Mouse (Mus musculus) thymus, postnatal 36 days (tissue): ENCODE measurements around the gene En1.

ENCODE experiments used
- DNase-seq, 2 experiments: peaks; one replicate each; pipeline ENCODE4 v3.0.0; 2022; ENCODE audit warnings: mixed read lengths in 2 of 2

Gene En1

DNA sequence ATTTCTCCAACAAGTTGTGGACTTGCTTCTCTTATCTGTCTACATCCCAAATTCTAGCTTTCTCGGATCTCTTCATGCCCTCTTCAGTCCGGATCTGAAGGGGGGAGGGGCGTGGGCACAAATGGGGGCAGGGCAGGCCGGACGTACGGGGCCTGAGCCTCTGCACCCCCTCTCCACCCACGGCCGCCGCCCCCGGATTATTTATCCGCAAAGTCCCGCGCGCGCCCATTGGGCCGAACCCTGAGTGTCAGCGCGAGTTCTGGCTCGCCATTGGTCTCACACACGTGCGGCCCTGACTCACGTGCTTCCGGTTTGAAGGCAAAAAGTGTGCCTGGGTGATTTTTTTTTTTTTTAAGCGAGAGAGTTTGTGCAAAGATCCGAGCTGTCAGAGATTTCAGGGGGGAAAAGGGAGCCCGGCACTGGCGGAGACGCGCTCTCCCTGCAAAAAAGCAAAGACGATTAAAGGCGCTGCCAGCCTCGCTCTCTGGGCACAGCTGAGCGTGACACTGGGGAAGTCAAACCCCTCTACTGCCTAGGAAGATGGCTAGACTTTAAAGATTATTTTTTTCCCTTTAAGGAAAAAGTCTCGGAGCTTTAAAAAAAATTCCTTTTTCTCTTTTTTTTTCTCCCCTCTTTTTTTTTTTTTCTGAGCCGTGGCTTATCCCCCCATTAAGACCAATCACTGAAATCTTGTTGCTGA is at the start of gene En1:
TSS of gene En1 (plus strand) at position 388 of the 700 bp plus-strand sequence.
- no peak for DNase-seq

DNA sequence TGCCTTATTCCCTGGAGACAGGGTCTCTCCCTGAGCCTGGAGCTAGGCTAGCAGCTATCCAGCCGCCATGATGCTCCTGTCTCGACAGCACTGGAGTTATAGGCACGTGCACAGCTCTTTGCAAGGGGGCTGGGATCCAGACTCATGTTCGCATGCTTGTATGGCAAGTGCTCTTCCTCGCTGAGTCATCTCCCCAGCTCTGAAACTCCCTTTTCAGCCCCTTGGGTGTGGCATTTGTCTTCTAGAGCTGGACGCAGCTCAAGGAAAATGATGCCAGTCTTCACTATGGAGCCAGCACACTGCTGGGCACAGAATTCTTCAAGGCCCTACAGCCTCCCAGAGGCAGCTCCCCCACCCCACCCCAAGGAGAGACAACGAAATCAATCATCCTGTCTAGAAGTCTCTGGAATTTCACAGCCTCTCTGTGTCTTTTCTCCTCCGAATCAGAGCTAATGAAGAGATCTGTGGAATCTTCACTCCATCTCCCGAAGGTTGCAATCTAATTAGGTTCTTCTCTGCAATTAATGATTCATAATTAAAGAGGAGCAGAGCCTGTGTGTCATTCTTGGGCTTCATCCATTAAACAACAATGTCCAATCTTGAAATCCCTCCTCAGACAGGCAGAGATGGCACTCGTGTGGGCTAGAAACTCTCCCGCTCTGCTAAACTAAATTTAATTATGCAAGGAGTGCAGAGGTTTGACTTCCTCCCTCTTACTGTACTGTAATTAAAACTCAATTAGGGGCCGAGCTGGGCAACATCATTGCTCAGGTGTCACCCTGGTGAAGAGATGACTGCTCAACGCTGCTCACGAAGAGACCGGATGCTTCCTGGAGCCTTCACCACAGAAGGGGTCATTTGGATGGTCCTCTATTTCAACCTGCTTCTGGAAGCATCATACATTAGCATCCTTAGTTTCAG is 45.0 kb upstream of the En1 start:
- no peak for DNase-seq

GRCm38 (mm10) chr1:120558341-120559285 is 43.6 kb upstream of the En1 start:
- DNase-seq: no peak

DNA sequence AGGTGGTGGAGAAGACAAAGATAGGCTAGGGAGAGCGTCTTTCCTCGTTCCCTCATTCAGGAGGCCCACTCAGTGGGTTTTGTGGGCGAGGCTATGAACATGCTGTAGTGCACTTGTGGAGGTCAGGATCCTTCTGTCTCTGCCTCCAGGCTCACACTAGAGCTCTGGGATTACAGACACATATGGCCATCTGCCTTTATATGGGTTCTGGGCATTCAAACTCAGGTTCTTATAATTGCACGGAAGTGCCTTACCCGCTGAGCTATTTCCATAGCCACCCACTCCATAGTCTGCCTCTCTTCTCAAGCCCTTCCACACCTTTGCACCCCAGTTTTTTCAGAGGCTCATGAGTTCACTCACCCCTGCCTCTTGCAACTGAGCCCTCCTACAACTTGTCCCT is 42.3 kb upstream of the En1 start:
- no peak for DNase-seq

GRCm38 (mm10) chr1:120581306-120581705 is 20.9 kb upstream of the En1 start:
- no peak for DNase-seq

DNA sequence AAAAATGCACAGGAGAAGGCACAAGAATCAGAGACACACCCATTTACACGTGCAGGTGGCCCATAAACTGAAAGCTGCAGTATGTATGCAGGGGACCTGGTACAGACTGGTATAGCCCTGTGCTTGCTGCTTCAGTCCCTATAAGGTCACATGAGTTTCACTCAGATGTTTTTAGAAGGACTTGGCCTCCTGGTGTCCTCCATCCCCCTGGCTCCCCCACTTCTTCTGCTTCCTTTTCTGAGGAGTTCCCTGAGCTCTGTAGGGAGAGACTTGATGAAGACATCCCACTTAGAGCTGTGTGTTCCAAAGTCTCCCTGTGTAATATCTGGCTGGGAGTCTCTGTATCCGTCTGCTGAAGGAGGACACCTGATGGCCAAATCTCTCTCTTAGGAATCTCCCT is 16.7 kb upstream of the En1 start:
- no peak for DNase-seq

GRCm38 (mm10) chr1:120586500-120587110 is 15.6 kb upstream of the En1 start:
- peak; percentile 16 to 29 for DNase-seq

GRCm38 (mm10) chr1:120587431-120587830 is 14.8 kb upstream of the En1 start:
- no peak for DNase-seq

- no peak for DNase-seq
These were observed 14.3 kb upstream of the En1 start for GRCm38 (mm10) chr1:120587960-120588359.

- DNase-seq: no peak
These were observed 13.7 kb upstream of the En1 start for GRCm38 (mm10) chr1:120588362-120589027.

DNA sequence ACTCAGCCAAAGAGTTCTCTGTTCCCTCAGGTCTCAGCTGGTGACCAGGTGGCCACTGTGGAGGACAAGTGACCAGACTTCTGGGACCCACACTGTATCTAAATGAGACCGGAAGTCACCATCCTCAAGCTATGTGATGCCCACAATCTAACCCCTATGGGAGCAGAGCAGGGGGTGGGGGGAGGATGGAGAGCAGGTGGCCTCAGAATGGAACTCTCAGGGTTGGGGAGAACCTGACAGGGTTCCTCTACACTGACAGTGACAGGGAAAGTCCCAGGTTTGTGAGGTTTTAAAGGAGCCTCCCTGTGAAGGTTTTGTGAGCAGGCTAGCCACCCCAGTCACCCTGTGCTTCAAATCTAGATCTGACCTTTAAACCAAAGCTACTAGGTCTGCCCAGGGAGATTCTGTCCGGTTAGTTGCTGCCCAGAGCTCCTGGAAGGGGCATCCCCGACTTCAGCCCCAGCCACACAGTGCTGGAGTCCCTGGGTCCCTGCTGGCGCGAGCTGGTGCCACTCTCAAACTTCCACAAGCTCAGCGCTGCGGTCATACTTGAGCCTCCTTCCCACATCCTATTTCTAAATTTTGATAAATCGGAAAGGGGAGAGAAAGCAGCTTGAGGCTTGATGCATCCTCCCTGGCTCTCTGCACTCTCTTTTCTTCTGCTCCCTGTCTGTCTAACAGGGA is 8.8 kb upstream of the En1 start:
- DNase-seq: no peak

DNA sequence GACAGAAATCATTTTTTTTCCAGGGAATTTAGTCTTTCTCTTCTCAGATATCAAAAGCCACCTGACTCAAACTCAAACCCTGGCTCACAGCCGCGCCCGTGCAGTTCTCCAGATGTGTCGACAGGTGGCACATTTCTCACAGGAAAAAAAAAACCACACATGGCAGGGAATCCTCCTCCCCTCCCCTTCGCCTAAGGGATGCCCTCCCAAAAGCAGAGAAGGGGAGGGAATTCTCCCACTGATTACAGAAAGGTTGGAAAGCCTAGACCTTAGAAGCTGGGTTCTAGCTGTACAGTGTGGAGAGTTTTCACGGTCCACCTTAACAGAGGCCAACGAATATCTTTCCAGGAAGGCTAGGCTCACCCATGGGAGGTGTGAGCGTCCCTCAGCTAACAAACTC is 7.6 kb upstream of the En1 start:
- DNase-seq: no peak

GRCm38 (mm10) chr1:120595471-120596240 is 6.6 kb upstream of the En1 start:
- no peak for DNase-seq

DNA sequence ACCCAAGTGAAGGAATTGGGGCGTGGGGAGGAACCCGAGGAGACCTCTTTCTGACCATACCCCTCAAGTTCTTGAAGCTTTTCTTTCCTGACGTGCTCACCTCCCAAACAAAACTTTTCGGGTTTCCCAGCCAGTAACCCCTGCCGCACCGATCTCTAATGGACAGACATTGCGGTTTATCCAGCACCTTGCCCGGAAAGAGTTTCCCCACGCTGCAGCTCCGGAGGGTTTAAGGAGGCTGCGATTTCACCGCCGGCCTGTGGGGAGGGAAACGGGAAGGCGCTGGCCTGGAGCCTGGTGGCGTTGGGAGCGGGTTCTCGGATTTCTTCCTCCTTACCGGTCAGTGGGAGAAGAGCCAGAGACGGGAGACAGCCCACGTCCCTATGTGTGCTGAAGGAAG is 5.9 kb upstream of the En1 start:
- DNase-seq: no peak

DNA sequence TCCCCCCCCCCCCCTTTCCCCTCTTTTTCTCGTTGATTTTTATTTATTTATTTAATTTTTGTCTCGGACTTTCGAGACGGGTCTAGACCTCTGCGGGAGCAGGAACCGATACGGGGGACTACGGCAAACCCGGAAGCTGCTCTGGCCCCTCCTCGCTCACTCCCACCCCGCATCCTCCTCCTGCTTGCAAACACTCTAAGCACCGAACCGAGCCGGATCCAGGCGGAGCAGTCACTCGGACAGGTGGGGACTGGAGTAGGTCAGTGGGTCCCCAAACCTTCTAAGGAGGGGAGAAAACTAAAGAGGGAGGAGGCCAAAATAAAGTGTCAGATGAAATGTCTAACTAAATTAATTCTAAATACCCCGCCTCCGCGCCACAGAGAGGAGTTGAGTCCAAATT is 5.4 kb upstream of the En1 start:
- DNase-seq: no peak

DNA sequence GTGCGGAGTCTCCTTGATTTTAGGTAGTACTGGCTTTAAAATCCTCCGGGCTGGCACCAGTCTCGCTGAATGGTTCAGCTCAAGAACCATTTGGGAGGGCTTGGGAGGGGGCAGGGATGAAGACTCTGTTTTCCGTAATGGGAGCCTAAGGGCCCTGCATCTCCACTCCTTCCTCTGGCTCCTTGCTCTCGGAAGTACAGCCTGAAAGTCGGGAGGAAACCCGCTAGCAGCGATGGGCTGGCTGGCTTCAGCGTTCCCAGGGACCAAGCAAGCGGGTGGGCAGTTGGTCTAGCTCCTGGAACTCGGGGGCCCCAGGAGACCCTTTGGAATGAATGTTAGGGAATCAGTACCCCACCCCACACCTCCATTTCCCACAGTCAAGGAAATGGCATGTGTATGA is 4.9 kb upstream of the En1 start:
- no peak for DNase-seq

DNA sequence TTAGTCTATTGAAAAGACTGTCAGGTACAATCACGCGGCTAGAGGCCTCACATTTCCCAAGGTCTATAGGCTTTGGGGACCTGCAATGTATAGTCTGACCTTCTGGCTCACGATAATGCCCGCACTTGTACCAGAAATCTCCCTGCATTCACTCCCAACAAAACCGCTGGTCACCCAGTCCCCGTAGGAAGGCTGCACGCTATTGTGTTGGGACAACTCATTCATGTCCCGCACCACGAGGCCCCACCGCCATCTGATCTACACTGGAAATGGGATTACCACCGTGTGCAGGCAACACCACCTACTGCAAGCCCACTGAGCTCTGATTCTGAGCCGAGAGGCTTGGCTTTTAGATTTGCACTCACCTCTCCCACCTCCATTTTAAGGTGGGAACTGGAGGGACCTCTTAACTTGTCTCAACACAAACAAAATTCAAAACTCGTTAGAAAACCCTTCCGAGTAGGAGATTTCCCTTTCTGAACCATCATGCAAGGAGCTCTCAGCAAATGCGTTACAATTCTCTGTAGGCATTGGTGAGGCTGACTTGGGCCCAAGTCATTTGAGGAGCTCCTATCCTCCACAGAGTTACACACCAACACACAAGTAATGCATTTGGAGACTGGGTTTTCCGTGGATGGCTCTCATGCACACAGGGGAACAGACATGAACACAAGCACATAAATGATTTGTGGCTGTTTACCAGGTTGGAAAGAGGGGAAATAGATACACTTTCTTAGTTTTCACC is 3.9 kb upstream of the En1 start:
- DNase-seq: no peak

GRCm38 (mm10) chr1:120599321-120600148 is 2.7 kb upstream of the En1 start:
- no peak for DNase-seq

DNA sequence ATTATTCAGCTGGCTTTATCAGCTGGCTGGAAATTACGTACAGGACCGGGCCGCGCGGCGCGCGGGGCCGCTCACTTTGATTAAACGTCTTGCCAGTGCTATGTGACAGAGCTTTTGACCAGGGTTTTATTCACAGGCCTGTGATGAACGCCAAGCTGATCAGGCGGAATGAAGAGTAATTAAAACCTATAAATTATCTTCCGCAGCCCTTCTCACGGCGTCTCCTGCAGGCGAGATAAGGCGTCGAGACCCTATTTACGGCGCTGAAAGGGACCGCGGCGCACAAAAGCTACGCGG is 2.1 kb upstream of the En1 start:
- no peak for DNase-seq
